Mouse (Mus musculus): ENCODE measurements at regions not wholly inside any gene's neighbourhood (a gene's known extent, or its start where the extent isn't known, plus 50 kb on each side); places are given as distances from the start of the nearest gene placed in this dataset.
A peak's percentile ranks its signal among the peaks of the same experiment; 100 is the strongest.

GRCm38 (mm10) chr5:106392213-106392612 lies 65.8 kb downstream of the Barhl2 start:
- DNase-seq (ENCODE audit: low read depth, low spot score), result no peak

GRCm38 (mm10) chr5:106386621-106387020 lies 71.3 kb downstream of the Barhl2 start:
- no peak for DNase-seq (ENCODE audit: low read depth, low spot score)

- no peak for DNase-seq (ENCODE audit: low read depth, low spot score)
These were observed 72.1 kb downstream of the Barhl2 start for GRCm38 (mm10) chr5:106385838-106386237.

GRCm38 (mm10) chr5:106385219-106385618 lies 72.7 kb downstream of the Barhl2 start:
- no peak for DNase-seq (ENCODE audit: low read depth, low spot score)

GRCm38 (mm10) chr5:106384138-106384770 lies 73.7 kb downstream of the Barhl2 start:
- no peak for DNase-seq (ENCODE audit: low read depth, low spot score)

- no peak for DNase-seq (ENCODE audit: low read depth, low spot score)
These were observed 76.0 kb downstream of the Barhl2 start for GRCm38 (mm10) chr5:106381919-106382318.

GRCm38 (mm10) chr5:106380631-106381285 lies 77.2 kb downstream of the Barhl2 start:
- no peak for DNase-seq (ENCODE audit: low read depth, low spot score)

GRCm38 (mm10) chr5:106376781-106377525 lies 81.0 kb downstream of the Barhl2 start:
- DNase-seq (ENCODE audit: low read depth, low spot score), result no peak

GRCm38 (mm10) chr5:106367831-106368230 lies 90.1 kb downstream of the Barhl2 start:
- no peak for DNase-seq (ENCODE audit: low read depth, low spot score)

- no peak for DNase-seq (ENCODE audit: low read depth, low spot score)
These were observed 90.7 kb downstream of the Barhl2 start for GRCm38 (mm10) chr5:106367312-106367711.

GRCm38 (mm10) chr5:106366006-106366405 lies 92.0 kb downstream of the Barhl2 start:
- DNase-seq (ENCODE audit: low read depth, low spot score), result no peak

- peak; percentile 29 for DNase-seq (ENCODE audit: low read depth, low spot score)
These were observed 92.9 kb downstream of the Barhl2 start for GRCm38 (mm10) chr5:106365094-106365493.

- no peak for DNase-seq (ENCODE audit: low read depth, low spot score)
These were observed 106.6 kb downstream of the Barhl2 start for GRCm38 (mm10) chr5:106351348-106351747.

- DNase-seq (ENCODE audit: low read depth, low spot score), result no peak
These were observed 108.0 kb downstream of the Barhl2 start for GRCm38 (mm10) chr5:106349851-106350515.

GRCm38 (mm10) chr5:106344308-106344707 lies 113.7 kb downstream of the Barhl2 start:
- DNase-seq (ENCODE audit: low read depth, low spot score), result no peak

- DNase-seq (ENCODE audit: low read depth, low spot score), result no peak
These were observed 114.4 kb downstream of the Barhl2 start for GRCm38 (mm10) chr5:106343601-106344000.

GRCm38 (mm10) chr5:106341361-106341760 lies 116.6 kb downstream of the Barhl2 start:
- no peak for DNase-seq (ENCODE audit: low read depth, low spot score)

- no peak for DNase-seq (ENCODE audit: low read depth, low spot score)
These were observed 122.3 kb downstream of the Barhl2 start for GRCm38 (mm10) chr5:106335639-106336038.

- no peak for DNase-seq (ENCODE audit: low read depth, low spot score)
These were observed 130.3 kb downstream of the Barhl2 start for GRCm38 (mm10) chr5:106327592-106328150.

- no peak for DNase-seq (ENCODE audit: low read depth, low spot score)
These were observed 135.3 kb downstream of the Barhl2 start for GRCm38 (mm10) chr5:106322574-106323215.

- no peak for DNase-seq (ENCODE audit: low read depth, low spot score)
These were observed 136.5 kb downstream of the Barhl2 start for GRCm38 (mm10) chr5:106321426-106321825.
